Mouse (Mus musculus): ENCODE data around the gene Dtnb.

- no peak for TF ChIP-seq EP300 (IDR thresholded peaks at IDR 0.05)
- no peak for TF ChIP-seq CTCF (IDR thresholded peaks at IDR 0.05)
Measured at GRCm38 (mm10) chr12:3732623-3733265, 160.6 kb downstream of the Dtnb start.

Data from lung, postnatal 0 days (tissue).